Mouse (Mus musculus): ENCODE measurements around the gene Prim1. TPM values are rescaled to one million over a fixed set of nuclear protein-coding genes. Genes with fewer than 3 reads are reported as not detected.

Gene Prim1
- polyA plus RNA-seq, 1 experiment = 1.3 TPM

GRCm38 (mm10) chr10:128023496-128023895 lies 8.5 kb downstream of the Prim1 start:
- no peak overlapping the region for H3K4me3 ChIP-seq (replicated peaks)
- H3K36me3 ChIP-seq (ENCODE audit: control insufficient read depth) = peaks cover 99% of the 10 kb centered on the region
- no peaks in the 10 kb centered on the region for H3K9me3 ChIP-seq (ENCODE audit: control insufficient read depth, low read length)
- no peaks in the 10 kb centered on the region for H3K4me1 ChIP-seq (ENCODE audit: control insufficient read depth)
- no peaks in the 10 kb centered on the region for H3K27me3 ChIP-seq (ENCODE audit: control insufficient read depth)
- TF ChIP-seq TAL1 (IDR thresholded peaks at IDR 0.05; ENCODE audit: low read length) = no peak
- no peak for TF ChIP-seq GATA1 (IDR thresholded peaks at IDR 0.05; ENCODE audit: low read length)

DNA sequence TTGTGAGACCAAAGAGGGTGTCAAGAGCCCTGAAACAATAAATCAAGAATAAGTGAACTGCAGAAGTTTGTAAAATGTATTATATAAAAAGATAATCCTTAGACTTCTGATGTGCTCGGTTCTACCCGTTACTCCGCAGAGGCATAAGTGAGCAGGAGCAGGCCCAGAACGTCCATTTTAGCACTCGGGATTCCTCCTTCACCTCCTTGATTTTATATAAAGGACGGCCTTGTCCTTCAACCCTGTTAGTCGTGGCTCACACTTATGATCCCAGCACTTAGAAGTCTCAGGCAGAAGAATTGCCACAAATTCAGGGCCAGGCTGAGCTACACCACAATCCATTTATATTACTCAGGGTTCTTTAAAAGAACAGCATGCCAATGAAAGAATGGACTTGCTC lies 15.0 kb downstream of the Prim1 start:
- H3K9me3 ChIP-seq (ENCODE audit: control insufficient read depth, low read length) = no peaks in the 10 kb centered on the region
- H3K27me3 ChIP-seq (ENCODE audit: control insufficient read depth) = peaks cover 9% of the 10 kb centered on the region
- no peak overlapping the region for H3K4me3 ChIP-seq (replicated peaks)
- TF ChIP-seq TAL1 (IDR thresholded peaks at IDR 0.05; ENCODE audit: low read length) (no peak), GATA1 (IDR thresholded peaks at IDR 0.05; ENCODE audit: low read length) (no peak)
- H3K36me3 ChIP-seq (ENCODE audit: control insufficient read depth) = peaks cover 74% of the 10 kb centered on the region
- H3K4me1 ChIP-seq (ENCODE audit: control insufficient read depth) = peaks cover 5% of the 10 kb centered on the region

GRCm38 (mm10) chr10:128030860-128031259 lies 15.9 kb downstream of the Prim1 start:
- no peaks in the 10 kb centered on the region for H3K9me3 ChIP-seq (ENCODE audit: control insufficient read depth, low read length)
- H3K4me1 ChIP-seq (ENCODE audit: control insufficient read depth) = peaks cover 6% of the 10 kb centered on the region
- TF ChIP-seq TAL1 (IDR thresholded peaks at IDR 0.05; ENCODE audit: low read length) (no peak), GATA1 (IDR thresholded peaks at IDR 0.05; ENCODE audit: low read length) (no peak)
- H3K27me3 ChIP-seq (ENCODE audit: control insufficient read depth) = peaks cover 9% of the 10 kb centered on the region
- no peak overlapping the region for H3K4me3 ChIP-seq (replicated peaks)
- peaks cover 65% of the 10 kb centered on the region for H3K36me3 ChIP-seq (ENCODE audit: control insufficient read depth)

DNA sequence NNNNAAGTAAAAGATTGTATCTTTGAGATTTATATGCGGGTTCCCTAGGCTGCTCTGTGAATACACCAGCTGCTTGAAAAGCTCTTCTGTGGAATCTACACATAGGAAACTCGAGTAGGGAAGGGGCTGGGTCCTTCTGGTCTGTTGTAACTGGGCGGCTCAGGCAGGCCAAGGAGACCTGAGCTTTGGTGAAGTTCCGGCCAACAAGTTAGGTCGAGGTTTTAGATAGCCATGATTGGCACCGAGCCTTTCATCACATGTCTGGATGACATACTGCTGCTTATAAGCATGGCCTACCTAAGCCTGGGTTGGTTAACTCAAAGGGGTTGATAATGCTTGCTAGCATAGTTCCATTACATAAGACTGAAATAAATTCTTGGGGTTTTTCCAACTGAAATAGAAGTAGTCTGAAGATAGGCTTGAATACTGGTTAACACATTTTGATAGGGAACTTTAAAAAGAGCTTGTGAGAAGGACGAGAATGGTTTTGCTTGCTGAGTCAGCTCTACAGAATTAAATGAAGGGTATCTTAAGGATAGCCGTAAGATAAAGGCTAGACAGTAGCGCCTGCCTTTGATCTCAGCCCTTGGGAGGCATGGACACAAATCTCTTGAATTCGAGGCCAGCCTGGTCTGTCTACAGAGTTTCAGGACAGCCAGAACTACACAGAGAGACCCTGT lies 21.9 kb downstream of the Prim1 start:
- H3K4me1 ChIP-seq (ENCODE audit: control insufficient read depth) = peaks cover 55% of the 10 kb centered on the region
- H3K36me3 ChIP-seq (ENCODE audit: control insufficient read depth) = peaks cover 55% of the 10 kb centered on the region
- TF ChIP-seq GATA1 (IDR thresholded peaks at IDR 0.05; ENCODE audit: low read length) (no peak), TAL1 (IDR thresholded peaks at IDR 0.05; ENCODE audit: low read length) (no peak)
- H3K9me3 ChIP-seq (ENCODE audit: control insufficient read depth, low read length) = no peaks in the 10 kb centered on the region
- H3K27me3 ChIP-seq (ENCODE audit: control insufficient read depth) = peaks cover 9% of the 10 kb centered on the region
- H3K4me3 ChIP-seq (replicated peaks) = peak overlapping the region; percentile 74

GRCm38 (mm10) chr10:128037921-128038320 lies 23.0 kb downstream of the Prim1 start:
- Histone ChIP-seq H3K4me3 (replicated peaks) (peak overlapping the region; percentile 52), H3K4me1 (ENCODE audit: control insufficient read depth) (peaks cover 56% of the 10 kb centered on the region), H3K36me3 (ENCODE audit: control insufficient read depth) (peaks cover 61% of the 10 kb centered on the region), H3K27me3 (ENCODE audit: control insufficient read depth) (peaks cover 7% of the 10 kb centered on the region), H3K9me3 (ENCODE audit: control insufficient read depth, low read length) (no peaks in the 10 kb centered on the region)
- TF ChIP-seq GATA1 (IDR thresholded peaks at IDR 0.05; ENCODE audit: low read length) = no peak
- no peak for TF ChIP-seq TAL1 (IDR thresholded peaks at IDR 0.05; ENCODE audit: low read length)

DNA sequence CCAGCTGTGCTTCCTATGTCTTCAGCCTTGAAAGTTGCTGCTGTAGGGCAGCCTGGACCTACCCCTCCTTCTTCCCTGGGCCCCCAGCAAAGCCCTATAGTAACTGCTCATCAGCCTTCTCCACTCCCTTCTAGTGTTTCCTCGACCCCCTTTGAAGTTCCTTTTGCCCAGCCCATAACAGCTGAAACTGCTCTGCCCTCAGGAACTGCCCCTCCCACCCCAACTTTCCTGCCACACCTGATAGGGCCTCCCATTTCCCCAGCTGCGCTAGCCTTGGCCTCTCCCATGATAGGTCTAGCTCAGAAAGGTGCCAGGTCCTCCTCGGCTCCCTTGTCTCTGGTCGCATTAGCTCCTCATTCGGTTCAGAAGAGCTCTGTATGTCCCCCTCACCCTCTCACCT lies 24.2 kb downstream of the Prim1 start:
- peaks cover 74% of the 10 kb centered on the region for H3K36me3 ChIP-seq (ENCODE audit: control insufficient read depth)
- peaks cover 63% of the 10 kb centered on the region for H3K4me1 ChIP-seq (ENCODE audit: control insufficient read depth)
- no peak for TF ChIP-seq TAL1 (IDR thresholded peaks at IDR 0.05; ENCODE audit: low read length)
- TF ChIP-seq GATA1 (IDR thresholded peaks at IDR 0.05; ENCODE audit: low read length) = no peak
- no peaks in the 10 kb centered on the region for H3K27me3 ChIP-seq (ENCODE audit: control insufficient read depth)
- no peaks in the 10 kb centered on the region for H3K9me3 ChIP-seq (ENCODE audit: control insufficient read depth, low read length)
- H3K4me3 ChIP-seq (replicated peaks) = peak overlapping the region; percentile 52

GRCm38 (mm10) chr10:128039858-128040257 lies 24.9 kb downstream of the Prim1 start:
- Histone ChIP-seq H3K36me3 (ENCODE audit: control insufficient read depth) (peaks cover 81% of the 10 kb centered on the region), H3K27me3 (ENCODE audit: control insufficient read depth) (no peaks in the 10 kb centered on the region), H3K9me3 (ENCODE audit: control insufficient read depth, low read length) (no peaks in the 10 kb centered on the region), H3K4me3 (replicated peaks) (no peak overlapping the region), H3K4me1 (ENCODE audit: control insufficient read depth) (peaks cover 65% of the 10 kb centered on the region)
- TF ChIP-seq GATA1 (IDR thresholded peaks at IDR 0.05; ENCODE audit: low read length) = no peak
- TF ChIP-seq TAL1 (IDR thresholded peaks at IDR 0.05; ENCODE audit: low read length) = no peak

DNA sequence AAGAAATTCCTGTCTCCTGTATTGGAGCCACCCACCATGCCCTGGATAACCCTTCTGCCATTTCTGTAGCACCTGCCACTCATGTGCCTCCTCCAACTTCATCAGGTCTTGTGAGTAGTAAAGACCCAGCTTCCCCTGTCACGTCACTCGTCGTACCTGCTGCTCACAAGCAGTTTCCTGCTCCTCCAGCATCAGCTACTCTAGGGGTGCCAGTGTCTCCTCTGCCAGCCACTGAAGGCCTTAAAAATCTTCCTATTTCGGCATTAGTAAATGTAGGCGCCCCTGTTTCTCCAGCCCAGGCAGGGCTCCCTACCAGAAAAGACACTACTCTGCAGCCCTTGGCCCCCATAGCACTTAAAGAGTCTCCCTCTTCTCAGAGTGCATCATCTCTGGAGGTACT lies 25.3 kb downstream of the Prim1 start:
- H3K27me3 ChIP-seq (ENCODE audit: control insufficient read depth) = no peaks in the 10 kb centered on the region
- H3K4me1 ChIP-seq (ENCODE audit: control insufficient read depth) = peaks cover 65% of the 10 kb centered on the region
- H3K4me3 ChIP-seq (replicated peaks) = no peak overlapping the region
- TF ChIP-seq TAL1 (IDR thresholded peaks at IDR 0.05; ENCODE audit: low read length) = no peak
- TF ChIP-seq GATA1 (IDR thresholded peaks at IDR 0.05; ENCODE audit: low read length) = no peak
- no peaks in the 10 kb centered on the region for H3K9me3 ChIP-seq (ENCODE audit: control insufficient read depth, low read length)
- H3K36me3 ChIP-seq (ENCODE audit: control insufficient read depth) = peaks cover 85% of the 10 kb centered on the region

DNA sequence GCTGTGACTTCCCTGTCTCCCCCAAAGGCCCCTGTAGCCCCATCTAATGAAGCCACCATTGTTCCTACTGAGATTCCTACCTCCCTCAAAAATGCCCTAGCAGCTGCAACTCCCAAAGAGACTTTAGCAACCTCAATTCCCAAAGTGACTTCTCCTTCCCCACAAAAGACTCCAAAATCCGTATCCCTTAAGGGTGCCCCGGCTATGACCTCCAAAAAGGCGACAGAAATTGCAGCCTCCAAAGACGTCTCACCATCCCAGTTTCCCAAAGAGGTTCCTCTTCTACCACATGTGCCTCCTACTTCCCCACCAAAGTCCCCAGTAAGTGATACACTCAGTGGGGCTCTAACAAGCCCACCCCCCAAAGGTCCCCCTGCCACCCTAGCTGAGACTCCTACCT lies 26.7 kb downstream of the Prim1 start:
- Histone ChIP-seq H3K4me3 (replicated peaks) (no peak overlapping the region), H3K36me3 (ENCODE audit: control insufficient read depth) (peaks cover 98% of the 10 kb centered on the region), H3K9me3 (ENCODE audit: control insufficient read depth, low read length) (no peaks in the 10 kb centered on the region), H3K27me3 (ENCODE audit: control insufficient read depth) (no peaks in the 10 kb centered on the region), H3K4me1 (ENCODE audit: control insufficient read depth) (peaks cover 65% of the 10 kb centered on the region)
- no peak for TF ChIP-seq GATA1 (IDR thresholded peaks at IDR 0.05; ENCODE audit: low read length)
- no peak for TF ChIP-seq TAL1 (IDR thresholded peaks at IDR 0.05; ENCODE audit: low read length)

- no peak overlapping the region for H3K4me3 ChIP-seq (replicated peaks)
- no peaks in the 10 kb centered on the region for H3K9me3 ChIP-seq (ENCODE audit: control insufficient read depth, low read length)
- H3K36me3 ChIP-seq (ENCODE audit: control insufficient read depth) = peaks cover 99% of the 10 kb centered on the region
- peaks cover 57% of the 10 kb centered on the region for H3K4me1 ChIP-seq (ENCODE audit: control insufficient read depth)
- H3K27me3 ChIP-seq (ENCODE audit: control insufficient read depth) = no peaks in the 10 kb centered on the region
- TF ChIP-seq GATA1 (IDR thresholded peaks at IDR 0.05; ENCODE audit: low read length) (no peak), TAL1 (IDR thresholded peaks at IDR 0.05; ENCODE audit: low read length) (no peak)
Measured at GRCm38 (mm10) chr10:128042466-128042865, 27.5 kb downstream of the Prim1 start.

All from erythroblast, embryonic 14.5 days (primary cell).